Mouse (Mus musculus) left cerebral cortex, postnatal 14 days (tissue): ENCODE results near the gene Dmbx1. TPM values are rescaled to one million over a fixed set of nuclear protein-coding genes. Genes with fewer than 3 reads are reported as not detected.
A peak's percentile ranks its signal among the peaks of the same experiment; 100 is the strongest.

Experiments
- DNase-seq, 2 experiments: peaks; one replicate each; pipeline ENCODE4 v3.0.0; 2021 to 2022; ENCODE audit warnings: low spot score in 2 of 2, mixed read lengths in 1 of 2
- intact Hi-C: fragments of 180-260 bp; cut with DNase I; formaldehyde crosslinking; loops from one replicate; pipeline ENCODE4 v1.15.1; 2025
- total RNA-seq, 2 experiments: library from RNA; stranded (reverse); gene quantifications; 2 replicates each; pipeline ENCODE4 v1.2.3; 2021

Dmbx1 gene
- total RNA-seq, 2 experiments from 2014 or later, result 0.18 TPM; not detected in 1

- DNase-seq, result peak; percentile 83 to 91
- intact Hi-C loops, result loop anchor here (1.0 to 2.0 kb wide), 2 partner anchors 50 to 77 kb away; no protein-coding TSS in a partner anchor
Observed at GRCm38 (mm10) chr4:115902816-115903215, 36.9 kb downstream of the Dmbx1 start.

- intact Hi-C loops, result loop anchor here (5.0 kb wide), 1 partner anchor 166 kb away; no protein-coding TSS in a partner anchor
- DNase-seq, result peak in 1 of 2 experiments; percentile 47
Observed at GRCm38 (mm10) chr4:115897901-115898631, 41.7 kb downstream of the Dmbx1 start.

- intact Hi-C loops, result no loop called here
- DNase-seq, result no peak
Observed at GRCm38 (mm10) chr4:115894281-115894680, 45.4 kb downstream of the Dmbx1 start.

- intact Hi-C loops, result no loop called here
- no peak for DNase-seq
Observed at GRCm38 (mm10) chr4:115890553-115890952, 49.2 kb downstream of the Dmbx1 start, which contains the start of gene 6430628N08Rik. 6430628N08Rik (plus strand) TSS chr4:115890665.

GRCm38 (mm10) chr4:115890066-115890465, 49.7 kb downstream of the Dmbx1 start:
- intact Hi-C loops, result no loop called here

GRCm38 (mm10) chr4:115886875-115887274, 52.9 kb downstream of the Dmbx1 start:
- DNase-seq, result no peak
- intact Hi-C loops, result no loop called here

More at GRCm38 (mm10) chr4:115890066-115890465, 49.7 kb downstream of the Dmbx1 start:
- DNase-seq, result no peak

GRCm38 (mm10) chr4:115885846-115886245, 53.9 kb downstream of the Dmbx1 start:
- peak; percentile 64 to 90 for DNase-seq
- intact Hi-C loops, result no loop called here

GRCm38 (mm10) chr4:115884022-115884421, 55.7 kb downstream of the Dmbx1 start, which contains the start of gene Kncn:
Kncn (plus strand) TSS chr4:115884400.
- no peak for DNase-seq

GRCm38 (mm10) chr4:115882195-115882594, 57.5 kb downstream of the Dmbx1 start:
- DNase-seq, result no peak
- intact Hi-C loops, result no loop called here

More at GRCm38 (mm10) chr4:115884022-115884421, 55.7 kb downstream of the Dmbx1 start, which contains the start of gene Kncn:
- intact Hi-C loops, result no loop called here

- DNase-seq, result peak; percentile 58 to 76
- intact Hi-C loops, result no loop called here
Observed at GRCm38 (mm10) chr4:115881183-115881582, 58.5 kb downstream of the Dmbx1 start.

GRCm38 (mm10) chr4:115878828-115879227, 60.9 kb downstream of the Dmbx1 start:
- intact Hi-C loops, result no loop called here
- no peak for DNase-seq

GRCm38 (mm10) chr4:115878216-115878678, 61.5 kb downstream of the Dmbx1 start:
- intact Hi-C loops, result no loop called here
- no peak for DNase-seq

GRCm38 (mm10) chr4:115873231-115873630, 66.5 kb downstream of the Dmbx1 start:
- intact Hi-C loops, result no loop called here
- no peak for DNase-seq

GRCm38 (mm10) chr4:115869512-115870210, 70.1 kb downstream of the Dmbx1 start:
- intact Hi-C loops, result no loop called here
- no peak for DNase-seq

Other genes starting within 250 kb of the Dmbx1 start
- gene Efcab14, start 202.2 kb downstream of the Dmbx1 start, total RNA-seq, result 10 to 100 TPM; 44.1 to 45.9 TPM
- under 1 TPM; 0.46 to 0.59 TPM for gene Tex38, start 158.9 kb downstream of the Dmbx1 start, total RNA-seq
- gene Atpaf1, start 155.1 kb downstream of the Dmbx1 start, total RNA-seq, result 10 to 100 TPM; 39.2 to 42.3 TPM
- 1 to 10 TPM; 3.1 TPM for gene Mob3c, start 111.8 kb downstream of the Dmbx1 start, total RNA-seq
- gene Mknk1, start 100.7 kb downstream of the Dmbx1 start, total RNA-seq, result 10 to 100 TPM; 40.0 to 45.7 TPM
- gene Kncn, start 55.5 kb downstream of the Dmbx1 start, total RNA-seq, result under 1 TPM; 0.17 to 0.64 TPM
- gene 6430628N08Rik, start 49.3 kb downstream of the Dmbx1 start, total RNA-seq, result under 1 TPM in 1 of 2 experiments, not detected in 1; 0.21 TPM
- 10 to 100 TPM; 86.6 to 90.7 TPM for gene Faah, start 78.0 kb upstream of the Dmbx1 start, total RNA-seq
- gene Nsun4, start 114.0 kb upstream of the Dmbx1 start, total RNA-seq, result 1 to 10 TPM; 8.5 to 9.1 TPM
- gene Uqcrh, start 135.1 kb upstream of the Dmbx1 start, total RNA-seq, result 100 to 1,000 TPM; 434 to 435 TPM
- 10 to 100 TPM; 45.0 to 46.0 TPM for gene Lrrc41, start 135.3 kb upstream of the Dmbx1 start, total RNA-seq
- under 1 TPM; 0.55 to 0.82 TPM for gene Rad54l, start 183.8 kb upstream of the Dmbx1 start, total RNA-seq
- gene Pomgnt1, start 183.9 kb upstream of the Dmbx1 start, total RNA-seq, result 10 to 100 TPM; 69.3 to 71.5 TPM
- 10 to 100 TPM; 23.3 to 29.5 TPM for gene Lurap1, start 211.4 kb upstream of the Dmbx1 start, total RNA-seq
- under 1 TPM in 1 of 2 experiments, not detected in 1; 0.47 TPM for gene Tspan1, start 227.7 kb upstream of the Dmbx1 start, total RNA-seq
- gene 1700042G07Rik, start 233.4 kb upstream of the Dmbx1 start, total RNA-seq, result not detected
- 1 to 10 TPM in 1 of 2 experiments, not detected in 1; 2.0 TPM for gene Gm49337, start 233.5 kb upstream of the Dmbx1 start, total RNA-seq